Comparison of ENCODE assay signal across 8 mouse cellular contexts in genomic region chr3:89395419-89395805, GRCm38 (mm10). TPM values are rescaled to one million over a fixed set of nuclear protein-coding genes. Genes with fewer than 3 reads are reported as not detected.
A peak's percentile ranks its signal among the peaks of the same experiment; 100 is the strongest.
DNase-seq lines count a peak whose midpoint lies in the region; ATAC-seq and TF ChIP-seq lines count a peak whose summit lies in the region.

No protein-coding gene starts in this region.

- H3K27ac ChIP-seq in liver, adult 2 months (replicated peaks; ENCODE audit: insufficient read depth, low read depth, low read length), result peak overlapping the region; percentile 98
- peak overlapping the region; percentile 78 for H3K27ac ChIP-seq in embryonic facial prominence, embryonic 14.5 days (replicated peaks; ENCODE audit: low read depth, low read length)
- H3K27ac ChIP-seq in kidney, embryonic 14.5 days (ENCODE audit: low read depth, low read length), result peak overlapping the region; percentile 74; the same call in 1 of the 2 replicates

- H3K4me2 ChIP-seq in embryonic facial prominence, embryonic 14.5 days (ENCODE audit: low read depth, low read length), result peak overlapping the region; percentile 91
- peak overlapping the region; percentile 99 for H3K4me2 ChIP-seq in kidney, embryonic 14.5 days (replicated peaks; ENCODE audit: low read depth, low read length)
- peak overlapping the region; percentile 90 for H3K4me2 ChIP-seq in myocyte (ENCODE audit: low read depth)

- no peak for TF ChIP-seq CTCF in liver, adult 2 months (IDR thresholded peaks at IDR 0.05; ENCODE audit: low read depth, low read length)

- 1% methylated on average over 10 of the region's 10 CpGs for WGBS in liver, adult 2 months
- 4% methylated on average over 10 of the region's 10 CpGs for WGBS in embryonic facial prominence, embryonic 14.5 days
- WGBS in kidney, embryonic 14.5 days, result 2% methylated on average over 10 of the region's 10 CpGs

- H3ac ChIP-seq in myocyte (ENCODE audit: control insufficient read depth, insufficient read length), result no peak overlapping the region

- no peaks in the 10 kb centered on the region for H3K27me3 ChIP-seq in liver, adult 2 months (ENCODE audit: control insufficient read depth, insufficient read depth, low read length)
- peaks cover 14% of the 10 kb centered on the region for H3K27me3 ChIP-seq in embryonic facial prominence, embryonic 14.5 days (replicated peaks; ENCODE audit: control insufficient read depth, insufficient read depth, low read length)
- H3K27me3 ChIP-seq in kidney, embryonic 14.5 days (ENCODE audit: control insufficient read depth, insufficient read depth, low read length), result no peaks in the 10 kb centered on the region
- no peaks in the 10 kb centered on the region for H3K27me3 ChIP-seq in myocyte (ENCODE audit: control insufficient read depth, insufficient read depth, insufficient read length)

- peaks cover 2% of the 10 kb centered on the region; the same call in 1 of the 2 replicates for H3K36me3 ChIP-seq in liver, adult 2 months (ENCODE audit: control insufficient read depth, insufficient read depth, low read length)
- H3K36me3 ChIP-seq in embryonic facial prominence, embryonic 14.5 days (ENCODE audit: control insufficient read depth, insufficient read depth, low read length), result no peaks in the 10 kb centered on the region
- H3K36me3 ChIP-seq in kidney, embryonic 14.5 days (ENCODE audit: control insufficient read depth, insufficient read depth, low read length), result no peaks in the 10 kb centered on the region
- no peaks in the 10 kb centered on the region for H3K36me3 ChIP-seq in myocyte (ENCODE audit: control insufficient read depth, insufficient read depth)

- no peak for TF ChIP-seq POLR2A in liver, adult 2 months (IDR thresholded peaks at IDR 0.05; ENCODE audit: extremely low read depth, insufficient read depth, low read length)
- TF ChIP-seq POLR2A in myocyte (IDR thresholded peaks at IDR 0.05; ENCODE audit: insufficient read length, low read depth), result no peak

- peaks cover 23% of the 10 kb centered on the region for H3K79me2 ChIP-seq in liver, adult 2 months (ENCODE audit: control insufficient read depth, insufficient read depth, low read length)
- H3K79me2 ChIP-seq in myocyte (ENCODE audit: control insufficient read depth, insufficient read depth), result peaks cover 17% of the 10 kb centered on the region

- DNase-seq in liver, adult 2 months (ENCODE audit: extremely low read depth, low read depth, low spot score), result peak; percentile 61
- DNase-seq in liver, result no peak
- no peak for DNase-seq in embryonic facial prominence, embryonic 14.5 days (ENCODE audit: low spot score)
- DNase-seq in spleen, postnatal 36 days (ENCODE audit: low spot score in 2 of 2), result no peak
- DNase-seq in layer of hippocampus, postnatal 14 days (ENCODE audit: low spot score in 2 of 2), result no peak
- no peak for DNase-seq in layer of hippocampus, adult 18-20 months (ENCODE audit: low spot score in 2 of 2)

- peak overlapping the region; percentile 92 for H3K9ac ChIP-seq in liver, adult 2 months (ENCODE audit: low read depth, low read length)
- H3K9ac ChIP-seq in embryonic facial prominence, embryonic 14.5 days (ENCODE audit: low read depth, low read length), result peak overlapping the region; percentile 67; the same call in 1 of the 2 replicates
- H3K9ac ChIP-seq in kidney, embryonic 14.5 days (ENCODE audit: low read depth, low read length), result peak overlapping the region; percentile 57; the same call in 1 of the 2 replicates

- H3K4me1 ChIP-seq in liver, adult 2 months (ENCODE audit: control insufficient read depth, insufficient read depth, low read length), result peaks cover 13% of the 10 kb centered on the region
- H3K4me1 ChIP-seq in embryonic facial prominence, embryonic 14.5 days (ENCODE audit: control insufficient read depth, insufficient read depth, low read length), result peaks cover 36% of the 10 kb centered on the region
- peaks cover 27% of the 10 kb centered on the region for H3K4me1 ChIP-seq in kidney, embryonic 14.5 days (ENCODE audit: control insufficient read depth, insufficient read depth, low read length)

- no peak for ATAC-seq in embryonic facial prominence, embryonic 14.5 days (ENCODE audit: low read depth)
- ATAC-seq in kidney, embryonic 14.5 days (ENCODE audit: low FRiP score, low TSS enrichment), result no peak

- H3K4me3 ChIP-seq in liver, adult 2 months (ENCODE audit: insufficient read depth, low read depth, low read length), result peak overlapping the region; percentile 85
- H3K4me3 ChIP-seq in embryonic facial prominence, embryonic 14.5 days (ENCODE audit: low read depth, low read length), result peak overlapping the region; percentile 49
- peak overlapping the region; percentile 51 for H3K4me3 ChIP-seq in kidney, embryonic 14.5 days (ENCODE audit: low read length)
- H3K4me3 ChIP-seq in myocyte, result peak overlapping the region; percentile 99

- no peaks in the 10 kb centered on the region for H3K9me3 ChIP-seq in embryonic facial prominence, embryonic 14.5 days (ENCODE audit: control insufficient read depth, low read length)
- no peaks in the 10 kb centered on the region for H3K9me3 ChIP-seq in kidney, embryonic 14.5 days (ENCODE audit: control insufficient read depth, low read length)

TF ChIP-seq in myocyte, 11 proteins besides CTCF, POLR2A, EP300 and RAD21:
- TF ChIP-seq TCF3 (IDR thresholded peaks at IDR 0.05; ENCODE audit: insufficient read length, low read depth) (no peak), TCF12 (IDR thresholded peaks at IDR 0.05; ENCODE audit: insufficient read depth, poor library complexity, severe bottlenecking) (no peak), MYOG (IDR thresholded peaks at IDR 0.05; ENCODE audit: control insufficient read depth in 1 of 3, insufficient read depth in 1 of 3, insufficient read length in 2 of 3, low read depth in 2 of 3) (no peak), USF1 (IDR thresholded peaks at IDR 0.05; ENCODE audit: low read depth) (no peak), MAX (IDR thresholded peaks at IDR 0.05; ENCODE audit: low read depth) (no peak), CEBPB (IDR thresholded peaks at IDR 0.05; ENCODE audit: insufficient read depth, poor library complexity, severe bottlenecking) (no peak), POLR2AphosphoS2 (IDR thresholded peaks at IDR 0.05; ENCODE audit: insufficient read length, low read depth) (no peak), REST (IDR thresholded peaks at IDR 0.05; ENCODE audit: insufficient read depth, insufficient read length) (no peak), E2F4 (IDR thresholded peaks at IDR 0.05; ENCODE audit: insufficient read depth) (no peak), SRF (IDR thresholded peaks at IDR 0.05; ENCODE audit: control insufficient read depth, insufficient read length, low read depth) (no peak), MYOD1 (IDR thresholded peaks at IDR 0.05; ENCODE audit: control insufficient read depth in 1 of 3, insufficient read length in 2 of 3, low read depth in 2 of 3) (no peak)

RNA-seq across cellular contexts. Expression of gene Zbtb7b, which starts 0.8 kb away (rescaled TPM):
- total RNA-seq in liver, adult 2 months (2014; rRNA removed), result 28.9 and 31.9 TPM in 2 replicates
- polyA plus RNA-seq in liver, adult 2 months (2012; rRNA removed), result 85.0 and 87.2 TPM in 2 replicates
- polyA plus RNA-seq in embryonic facial prominence, embryonic 14.5 days (2014; fragmentation: Nextera tagmentation; extraction: Ambion mirVana), result 2.3 and 3.6 TPM in 2 replicates
- polyA plus RNA-seq in kidney, embryonic 14.5 days (2014; fragmentation: Nextera tagmentation; extraction: Ambion mirVana), result 1.8 and 2.2 TPM in 2 replicates
- polyA plus RNA-seq in myocyte (2012; fragmentation: generic; extraction: Trizol), result 47.0 TPM
- 10 to 100 TPM; 12.1 to 15.1 TPM for total RNA-seq in layer of hippocampus, postnatal 14 days (2021)
- 10 to 100 TPM; 12.1 to 16.8 TPM for total RNA-seq in layer of hippocampus, adult 18-20 months (2021)

RNA-seq across cellular contexts. Expression of gene Lenep, which starts 7.2 kb away (rescaled TPM):
- not detected in 2 replicates for total RNA-seq in liver, adult 2 months (2014; rRNA removed)
- polyA plus RNA-seq in liver, adult 2 months (2012; rRNA removed), result not detected in 2 replicates
- not detected in 2 replicates for polyA plus RNA-seq in embryonic facial prominence, embryonic 14.5 days (2014; fragmentation: Nextera tagmentation; extraction: Ambion mirVana)
- polyA plus RNA-seq in kidney, embryonic 14.5 days (2014; fragmentation: Nextera tagmentation; extraction: Ambion mirVana), result not detected in 2 replicates
- polyA plus RNA-seq in myocyte (2012; fragmentation: generic; extraction: Trizol), result not detected
- total RNA-seq in layer of hippocampus, postnatal 14 days (2021), result 1 to 10 TPM; 3.2 to 4.3 TPM
- 1 to 10 TPM; 2.5 to 4.4 TPM for total RNA-seq in layer of hippocampus, adult 18-20 months (2021)

RNA-seq across cellular contexts. Expression of gene Flad1, which starts 16.3 kb away (rescaled TPM):
- total RNA-seq in liver, adult 2 months (2014; rRNA removed), result 29.0 and 33.0 TPM in 2 replicates
- 62.6 and 67.3 TPM in 2 replicates for polyA plus RNA-seq in liver, adult 2 months (2012; rRNA removed)
- 24.2 and 24.8 TPM in 2 replicates for polyA plus RNA-seq in embryonic facial prominence, embryonic 14.5 days (2014; fragmentation: Nextera tagmentation; extraction: Ambion mirVana)
- polyA plus RNA-seq in kidney, embryonic 14.5 days (2014; fragmentation: Nextera tagmentation; extraction: Ambion mirVana), result 19.6 and 24.9 TPM in 2 replicates
- polyA plus RNA-seq in myocyte (2012; fragmentation: generic; extraction: Trizol), result 19.8 TPM
- 10 to 100 TPM; 30.4 to 30.5 TPM for total RNA-seq in layer of hippocampus, postnatal 14 days (2021)
- total RNA-seq in layer of hippocampus, adult 18-20 months (2021), result 10 to 100 TPM; 39.8 to 39.9 TPM

RNA-seq across cellular contexts. Expression of gene Cks1b, which starts 22.8 kb away (rescaled TPM):
- 3.0 and 6.0 TPM in 2 replicates for total RNA-seq in liver, adult 2 months (2014; rRNA removed)
- 7.9 and 11.0 TPM in 2 replicates for polyA plus RNA-seq in liver, adult 2 months (2012; rRNA removed)
- 380 and 425 TPM in 2 replicates for polyA plus RNA-seq in embryonic facial prominence, embryonic 14.5 days (2014; fragmentation: Nextera tagmentation; extraction: Ambion mirVana)
- 632 and 773 TPM in 2 replicates for polyA plus RNA-seq in kidney, embryonic 14.5 days (2014; fragmentation: Nextera tagmentation; extraction: Ambion mirVana)
- polyA plus RNA-seq in myocyte (2012; fragmentation: generic; extraction: Trizol), result 113 TPM
- total RNA-seq in layer of hippocampus, postnatal 14 days (2021), result 1 to 10 TPM; 4.6 to 6.5 TPM
- 1 to 10 TPM; 2.3 to 2.4 TPM for total RNA-seq in layer of hippocampus, adult 18-20 months (2021)

RNA-seq across cellular contexts. Expression of gene Shc1, which starts 22.8 kb away (rescaled TPM):
- 37.7 and 42.0 TPM in 2 replicates for total RNA-seq in liver, adult 2 months (2014; rRNA removed)
- polyA plus RNA-seq in liver, adult 2 months (2012; rRNA removed), result 56.8 and 57.4 TPM in 2 replicates
- polyA plus RNA-seq in embryonic facial prominence, embryonic 14.5 days (2014; fragmentation: Nextera tagmentation; extraction: Ambion mirVana), result 74.0 and 75.2 TPM in 2 replicates
- 42.8 and 64.0 TPM in 2 replicates for polyA plus RNA-seq in kidney, embryonic 14.5 days (2014; fragmentation: Nextera tagmentation; extraction: Ambion mirVana)
- polyA plus RNA-seq in myocyte (2012; fragmentation: generic; extraction: Trizol), result 95.5 TPM
- 10 to 100 TPM; 14.2 to 15.0 TPM for total RNA-seq in layer of hippocampus, postnatal 14 days (2021)
- total RNA-seq in layer of hippocampus, adult 18-20 months (2021), result 10 to 100 TPM; 11.5 to 12.8 TPM

Comparison
In these comparisons a context has a peak if more than half of its experiments do, and no peak if none do; other contexts are left out.
1. H3K4me3 ChIP-seq: peak in every context shown above with its lines; median percentile 99 in myocyte; 85 in liver, adult 2 months; 51 in kidney, embryonic 14.5 days; 49 in embryonic facial prominence, embryonic 14.5 days.
2. RNA of gene Zbtb7b, which starts 0.8 kb away (polyA plus RNA-seq): 85.0 to 87.2 TPM in liver, adult 2 months and 47.0 TPM in myocyte (single experiment); 2.3 to 3.6 TPM in embryonic facial prominence, embryonic 14.5 days and 1.8 to 2.2 TPM in kidney, embryonic 14.5 days; every median in the first group is over 10 times any median in the second.
3. Peak in every context shown above with its lines, with median percentiles within 50 percentile points of each other: H3K27ac ChIP-seq, H3K9ac ChIP-seq and H3K4me2 ChIP-seq.